Mouse (Mus musculus): ENCODE results near the gene Ptpdc1. TPM values are rescaled to one million over a fixed set of nuclear protein-coding genes. Genes with fewer than 3 reads are reported as not detected.

The Ptpdc1 gene
- polyA plus RNA-seq, 1 experiment from 2014 or later: 9.9 TPM

- Histone ChIP-seq H3K27me3 (replicated peaks; ENCODE audit: control insufficient read depth, insufficient read depth, low read length) (0 out of 2 replicates have a peak, but pooled peaks cover 3% of the 10 kb centered on the region), H3K9me3 (ENCODE audit: control insufficient read depth, low read length) (no peaks in the 10 kb centered on the region), H3K27ac (ENCODE audit: low read depth) (no peak overlapping the region), H3K4me2 (ENCODE audit: low read length) (no peak overlapping the region), H3K9ac (ENCODE audit: low read length) (no peak overlapping the region), H3K4me1 (replicated peaks; ENCODE audit: control insufficient read depth, insufficient read depth, low read length) (no peaks in the 10 kb centered on the region), H3K36me3 (ENCODE audit: control insufficient read depth, insufficient read depth, low read length) (no peaks in the 10 kb centered on the region), H3K4me3 (ENCODE audit: low read depth, low read length) (no peak overlapping the region)
- WGBS: 90% methylated on average over 4 of the region's 4 CpGs
- ATAC-seq (replicated peaks; ENCODE audit: low FRiP score, low TSS enrichment, low read depth): no peak
- DNase-seq (ENCODE audit: low spot score): no peak
These were observed 21.2 kb upstream of the Ptpdc1 start for GRCm38 (mm10) chr13:48646696-48647095.

- H3K27ac ChIP-seq (ENCODE audit: low read depth): no peak overlapping the region
- no peaks in the 10 kb centered on the region for H3K9me3 ChIP-seq (ENCODE audit: control insufficient read depth, low read length)
- no peak for ATAC-seq (replicated peaks; ENCODE audit: low FRiP score, low TSS enrichment, low read depth)
- H3K4me1 ChIP-seq (replicated peaks; ENCODE audit: control insufficient read depth, insufficient read depth, low read length): no peaks in the 10 kb centered on the region
- WGBS: 73% methylated on average over 3 of the region's 3 CpGs
- H3K36me3 ChIP-seq (ENCODE audit: control insufficient read depth, insufficient read depth, low read length): no peaks in the 10 kb centered on the region
- no peaks in the 10 kb centered on the region for H3K27me3 ChIP-seq (replicated peaks; ENCODE audit: control insufficient read depth, insufficient read depth, low read length)
- no peak overlapping the region for H3K4me2 ChIP-seq (ENCODE audit: low read length)
- no peak for DNase-seq (ENCODE audit: low spot score)
- no peak overlapping the region for H3K4me3 ChIP-seq (ENCODE audit: low read depth, low read length)
- no peak overlapping the region for H3K9ac ChIP-seq (ENCODE audit: low read length)
These were observed 18.5 kb upstream of the Ptpdc1 start for GRCm38 (mm10) chr13:48643991-48644390.

- H3K4me2 ChIP-seq (ENCODE audit: low read length): no peak overlapping the region
- no peak overlapping the region for H3K9ac ChIP-seq (ENCODE audit: low read length)
- no peak overlapping the region for H3K27ac ChIP-seq (ENCODE audit: low read depth)
- DNase-seq (ENCODE audit: low spot score) (no peak), ATAC-seq (replicated peaks; ENCODE audit: low FRiP score, low TSS enrichment, low read depth) (no peak)
- no peaks in the 10 kb centered on the region for H3K9me3 ChIP-seq (ENCODE audit: control insufficient read depth, low read length)
- H3K4me3 ChIP-seq (ENCODE audit: low read depth, low read length): no peak overlapping the region
- no peaks in the 10 kb centered on the region for H3K36me3 ChIP-seq (ENCODE audit: control insufficient read depth, insufficient read depth, low read length)
- 80% methylated on average over 6 of the region's 6 CpGs for WGBS
- H3K4me1 ChIP-seq (replicated peaks; ENCODE audit: control insufficient read depth, insufficient read depth, low read length): no peaks in the 10 kb centered on the region
- no peaks in the 10 kb centered on the region for H3K27me3 ChIP-seq (replicated peaks; ENCODE audit: control insufficient read depth, insufficient read depth, low read length)
These were observed 17.6 kb upstream of the Ptpdc1 start for GRCm38 (mm10) chr13:48643072-48643471.

GRCm38 (mm10) chr13:48639570-48639969, 14.1 kb upstream of the Ptpdc1 start:
- no peaks in the 10 kb centered on the region for H3K4me1 ChIP-seq (replicated peaks; ENCODE audit: control insufficient read depth, insufficient read depth, low read length)
- no peak overlapping the region for H3K4me3 ChIP-seq (ENCODE audit: low read depth, low read length)
- no peak overlapping the region for H3K9ac ChIP-seq (ENCODE audit: low read length)
- no peak overlapping the region for H3K4me2 ChIP-seq (ENCODE audit: low read length)
- ATAC-seq (replicated peaks; ENCODE audit: low FRiP score, low TSS enrichment, low read depth) (no peak), DNase-seq (ENCODE audit: low spot score) (no peak)
- H3K27me3 ChIP-seq (replicated peaks; ENCODE audit: control insufficient read depth, insufficient read depth, low read length): no peaks in the 10 kb centered on the region
- H3K36me3 ChIP-seq (ENCODE audit: control insufficient read depth, insufficient read depth, low read length): no peaks in the 10 kb centered on the region
- no peak overlapping the region for H3K27ac ChIP-seq (ENCODE audit: low read depth)
- no peaks in the 10 kb centered on the region for H3K9me3 ChIP-seq (ENCODE audit: control insufficient read depth, low read length)

GRCm38 (mm10) chr13:48637706-48638105, 12.2 kb upstream of the Ptpdc1 start:
- 60% methylated on average over 2 of the region's 2 CpGs for WGBS
- no peaks in the 10 kb centered on the region for H3K4me1 ChIP-seq (replicated peaks; ENCODE audit: control insufficient read depth, insufficient read depth, low read length)
- 0 out of 2 replicates have a peak, but pooled peaks cover 3% of the 10 kb centered on the region for H3K27me3 ChIP-seq (replicated peaks; ENCODE audit: control insufficient read depth, insufficient read depth, low read length)
- DNase-seq (ENCODE audit: low spot score): no peak
- H3K9ac ChIP-seq (ENCODE audit: low read length): no peak overlapping the region
- no peak overlapping the region for H3K4me3 ChIP-seq (ENCODE audit: low read depth, low read length)
- H3K4me2 ChIP-seq (ENCODE audit: low read length): no peak overlapping the region
- H3K27ac ChIP-seq (ENCODE audit: low read depth): no peak overlapping the region
- H3K9me3 ChIP-seq (ENCODE audit: control insufficient read depth, low read length): no peaks in the 10 kb centered on the region
- no peaks in the 10 kb centered on the region for H3K36me3 ChIP-seq (ENCODE audit: control insufficient read depth, insufficient read depth, low read length)
- ATAC-seq (replicated peaks; ENCODE audit: low FRiP score, low TSS enrichment, low read depth): no peak

GRCm38 (mm10) chr13:48631691-48632090, 6.2 kb upstream of the Ptpdc1 start:
- ATAC-seq (replicated peaks; ENCODE audit: low FRiP score, low TSS enrichment, low read depth): no peak
- no peaks in the 10 kb centered on the region for H3K4me1 ChIP-seq (replicated peaks; ENCODE audit: control insufficient read depth, insufficient read depth, low read length)
- H3K27me3 ChIP-seq (replicated peaks; ENCODE audit: control insufficient read depth, insufficient read depth, low read length): 0 out of 2 replicates have a peak, but pooled peaks cover 5% of the 10 kb centered on the region
- H3K9ac ChIP-seq (ENCODE audit: low read length): no peak overlapping the region
- no peak overlapping the region for H3K4me3 ChIP-seq (ENCODE audit: low read depth, low read length)
- 75% methylated on average over 5 of the region's 5 CpGs for WGBS
- H3K9me3 ChIP-seq (ENCODE audit: control insufficient read depth, low read length): peaks cover 4% of the 10 kb centered on the region; the same call in 1 of the 2 replicates
- H3K27ac ChIP-seq (ENCODE audit: low read depth): no peak overlapping the region
- DNase-seq (ENCODE audit: low spot score): no peak
- H3K4me2 ChIP-seq (ENCODE audit: low read length): no peak overlapping the region
- H3K36me3 ChIP-seq (ENCODE audit: control insufficient read depth, insufficient read depth, low read length): no peaks in the 10 kb centered on the region

- peak overlapping the region; percentile 60 for H3K4me3 ChIP-seq (ENCODE audit: low read depth, low read length)
- no peaks in the 10 kb centered on the region for H3K36me3 ChIP-seq (ENCODE audit: control insufficient read depth, insufficient read depth, low read length)
- no peak for DNase-seq (ENCODE audit: low spot score)
These were observed 481 bp downstream of the Ptpdc1 start for GRCm38 (mm10) chr13:48624968-48625398.

GRCm38 (mm10) chr13:48618890-48619289, 6.6 kb downstream of the Ptpdc1 start:
- 85% methylated on average over 4 of the region's 4 CpGs for WGBS
- H3K9ac ChIP-seq (ENCODE audit: low read length): no peak overlapping the region
- H3K27ac ChIP-seq (ENCODE audit: low read depth): no peak overlapping the region
- ATAC-seq (replicated peaks; ENCODE audit: low FRiP score, low TSS enrichment, low read depth) (no peak), DNase-seq (ENCODE audit: low spot score) (no peak)
- no peaks in the 10 kb centered on the region for H3K36me3 ChIP-seq (ENCODE audit: control insufficient read depth, insufficient read depth, low read length)
- peaks cover 10% of the 10 kb centered on the region for H3K9me3 ChIP-seq (ENCODE audit: control insufficient read depth, low read length)
- H3K4me3 ChIP-seq (ENCODE audit: low read depth, low read length): no peak overlapping the region
- H3K4me2 ChIP-seq (ENCODE audit: low read length): no peak overlapping the region
- no peaks in the 10 kb centered on the region for H3K27me3 ChIP-seq (replicated peaks; ENCODE audit: control insufficient read depth, insufficient read depth, low read length)
- H3K4me1 ChIP-seq (replicated peaks; ENCODE audit: control insufficient read depth, insufficient read depth, low read length): no peaks in the 10 kb centered on the region

More at GRCm38 (mm10) chr13:48624968-48625398, 481 bp downstream of the Ptpdc1 start:
- peak overlapping the region; percentile 81 for H3K4me2 ChIP-seq (ENCODE audit: low read length)
- H3K9ac ChIP-seq (ENCODE audit: low read length): peak overlapping the region; percentile 88
- 0 out of 2 replicates have a peak, but pooled peaks cover 7% of the 10 kb centered on the region for H3K27me3 ChIP-seq (replicated peaks; ENCODE audit: control insufficient read depth, insufficient read depth, low read length)
- H3K4me1 ChIP-seq (replicated peaks; ENCODE audit: control insufficient read depth, insufficient read depth, low read length): peaks cover 6% of the 10 kb centered on the region; the same call in 1 of the 2 replicates
- ATAC-seq (replicated peaks; ENCODE audit: low FRiP score, low TSS enrichment, low read depth): peak; percentile 74
- H3K9me3 ChIP-seq (ENCODE audit: control insufficient read depth, low read length): no peaks in the 10 kb centered on the region
- 2% methylated on average over 26 of the region's 26 CpGs for WGBS
- peak overlapping the region; percentile 75 for H3K27ac ChIP-seq (ENCODE audit: low read depth)

GRCm38 (mm10) chr13:48617774-48618173, 7.7 kb downstream of the Ptpdc1 start:
- H3K4me2 ChIP-seq (ENCODE audit: low read length): no peak overlapping the region
- no peak for ATAC-seq (replicated peaks; ENCODE audit: low FRiP score, low TSS enrichment, low read depth)
- H3K36me3 ChIP-seq (ENCODE audit: control insufficient read depth, insufficient read depth, low read length): no peaks in the 10 kb centered on the region
- no peaks in the 10 kb centered on the region for H3K27me3 ChIP-seq (replicated peaks; ENCODE audit: control insufficient read depth, insufficient read depth, low read length)
- no peaks in the 10 kb centered on the region for H3K4me1 ChIP-seq (replicated peaks; ENCODE audit: control insufficient read depth, insufficient read depth, low read length)
- H3K9me3 ChIP-seq (ENCODE audit: control insufficient read depth, low read length): peaks cover 10% of the 10 kb centered on the region
- no peak overlapping the region for H3K4me3 ChIP-seq (ENCODE audit: low read depth, low read length)
- H3K9ac ChIP-seq (ENCODE audit: low read length): no peak overlapping the region
- no peak for DNase-seq (ENCODE audit: low spot score)
- no peak overlapping the region for H3K27ac ChIP-seq (ENCODE audit: low read depth)

All from intestine, embryonic 14.5 days (tissue).